Mouse (Mus musculus) left cerebral cortex, adult 9 months (tissue): ENCODE measurements around the gene Krit1.
"Not testable (repeated sequence)": the region's sequence is repeated elsewhere in the genome, so short reads cannot be mapped to it uniquely, and the experiment has no call there.

ENCODE experiments used
- DNase-seq, 2 experiments: peaks; one replicate each; pipeline ENCODE4 v3.0.0; 2022; ENCODE audit warnings: low spot score in 2 of 2

Gene Krit1

GRCm38 (mm10) chr5:3886862-3887261 lies 83.9 kb downstream of the Krit1 start:
- not testable (repeated sequence) for DNase-seq

- DNase-seq = no peak
These were observed 86.2 kb downstream of the Krit1 start for GRCm38 (mm10) chr5:3889201-3889600.

- DNase-seq = peak; percentile 31 to 50
These were observed 90.7 kb downstream of the Krit1 start, which contains the start of gene Mterf1a for GRCm38 (mm10) chr5:3893459-3894293. Mterf1a (minus strand) TSS chr5:3893933.

GRCm38 (mm10) chr5:3894294-3894619 lies 91.3 kb downstream of the Krit1 start:
- not testable (repeated sequence) for DNase-seq
